In genomic region chr3:86688438-86688837, GRCm38 (mm10) we compare ENCODE assay signal across 14 mouse cellular contexts.
"Had no signal": no experiment of that assay in that cellular context is flagged by ENCODE, and none has a peak within 500 bp of the region (broad histone marks: within the 10 kb centered on the region; RNA-seq: fewer than 3 reads in every experiment).

No protein-coding gene starts in this region.

- H3K27me3 ChIP-seq: neural tube, embryonic 13.5 days; neural tube, embryonic 15.5 days had no signal

- DNase-seq: lung, adult 18-20 months; lung, embryonic 14.5 days; lung, postnatal 10 days; lung, postnatal 4 days; right cerebral cortex, postnatal 25 days; right cerebral cortex, postnatal 4 days; spleen, adult 18-20 months; thymus, adult 18-20 months; thymus, postnatal 14 days had no signal

- H3K36me3 ChIP-seq: midbrain, embryonic 10.5 days; midbrain, embryonic 12.5 days; neural tube, embryonic 13.5 days; neural tube, embryonic 15.5 days had no signal

- H3K4me3 ChIP-seq: midbrain, embryonic 10.5 days; midbrain, embryonic 12.5 days; myocyte; neural tube, embryonic 13.5 days; neural tube, embryonic 15.5 days had no signal

- H3K4me2 ChIP-seq: lung, embryonic 14.5 days had no signal

- H3K9ac ChIP-seq: lung, embryonic 14.5 days; neural tube, embryonic 15.5 days had no signal

- H3K9me3 ChIP-seq: midbrain, embryonic 10.5 days; midbrain, embryonic 12.5 days; neural tube, embryonic 13.5 days; neural tube, embryonic 15.5 days had no signal
